Mouse (Mus musculus): ENCODE results near the gene Syngap1. TPM values are rescaled to one million over a fixed set of nuclear protein-coding genes. Genes with fewer than 3 reads are reported as not detected.
"Not testable (repeated sequence)": the region's sequence is repeated elsewhere in the genome, so short reads cannot be mapped to it uniquely, and the experiment has no call there.

Gene Syngap1
- polyA plus RNA-seq, 1 experiment, result 7.3 TPM

- Histone ChIP-seq H3K36me3 (ENCODE audit: control insufficient read depth, insufficient read depth, low read length) (no peaks in the 10 kb centered on the region), H3K4me1 (ENCODE audit: control insufficient read depth, insufficient read depth, insufficient read length) (no peaks in the 10 kb centered on the region), H3K4me3 (ENCODE audit: extremely low read depth, insufficient read depth, insufficient read length) (no peak overlapping the region), H3K27me3 (ENCODE audit: control insufficient read depth, insufficient read depth, low read length) (no peaks in the 10 kb centered on the region), H3K27ac (ENCODE audit: insufficient read depth, low read length) (no peak overlapping the region)
- DNase-seq (ENCODE audit: low read depth in 1 of 2, low spot score in 2 of 2), result no peak
- TF ChIP-seq POLR2A (IDR thresholded peaks at IDR 0.05; ENCODE audit: low read depth, low read length) (no peak), CTCF (IDR thresholded peaks at IDR 0.05; ENCODE audit: extremely low read depth, insufficient read depth, insufficient read length, insufficient replicate concordance) (no peak)
- 62% methylated on average over 5 of the region's 5 CpGs for WGBS
Measured at GRCm38 (mm10) chr17:26904320-26904719, 36.7 kb upstream of the Syngap1 start.

- H3K4me3 ChIP-seq (ENCODE audit: extremely low read depth, insufficient read depth, insufficient read length), result not testable (repeated sequence)
Measured at GRCm38 (mm10) chr17:26907506-26907905, 33.5 kb upstream of the Syngap1 start.

GRCm38 (mm10) chr17:26915248-26915647, 25.8 kb upstream of the Syngap1 start:
- H3K27ac ChIP-seq (ENCODE audit: insufficient read depth, low read length), result no peak overlapping the region
- 79% methylated on average over 1 of the region's 1 CpGs for WGBS
- H3K27me3 ChIP-seq (ENCODE audit: control insufficient read depth, insufficient read depth, low read length), result no peaks in the 10 kb centered on the region
- H3K4me1 ChIP-seq (ENCODE audit: control insufficient read depth, insufficient read depth, insufficient read length), result no peaks in the 10 kb centered on the region
- H3K4me3 ChIP-seq (ENCODE audit: extremely low read depth, insufficient read depth, insufficient read length), result no peak overlapping the region
- TF ChIP-seq CTCF (IDR thresholded peaks at IDR 0.05; ENCODE audit: extremely low read depth, insufficient read depth, insufficient read length, insufficient replicate concordance), result no peak
- TF ChIP-seq POLR2A (IDR thresholded peaks at IDR 0.05; ENCODE audit: low read depth, low read length), result no peak
- no peak for DNase-seq (ENCODE audit: low read depth in 1 of 2, low spot score in 2 of 2)
- no peaks in the 10 kb centered on the region for H3K36me3 ChIP-seq (ENCODE audit: control insufficient read depth, insufficient read depth, low read length)

More at GRCm38 (mm10) chr17:26907506-26907905, 33.5 kb upstream of the Syngap1 start:
- WGBS, result 96% methylated on average over 15 of the region's 15 CpGs
- not testable (repeated sequence) for H3K27me3 ChIP-seq (ENCODE audit: control insufficient read depth, insufficient read depth, low read length); H3K36me3 ChIP-seq (ENCODE audit: control insufficient read depth, insufficient read depth, low read length); H3K27ac ChIP-seq (ENCODE audit: insufficient read depth, low read length); DNase-seq (ENCODE audit: low read depth in 1 of 2, low spot score in 2 of 2); H3K4me1 ChIP-seq (ENCODE audit: control insufficient read depth, insufficient read depth, insufficient read length)

- WGBS, result under 1% methylated on average over 72 of the region's 72 CpGs
- Histone ChIP-seq H3K4me3 (ENCODE audit: extremely low read depth, insufficient read depth, insufficient read length) (peak within 1 kb of the TSS; percentile 74), H3K36me3 (ENCODE audit: control insufficient read depth, insufficient read depth, low read length) (no peaks in the 10 kb centered on the region; the same call in 1 of the 2 replicates), H3K27ac (ENCODE audit: insufficient read depth, low read length) (no peak within 1 kb of the TSS), H3K4me1 (ENCODE audit: control insufficient read depth, insufficient read depth, insufficient read length) (no peaks in the 10 kb centered on the region), H3K27me3 (ENCODE audit: control insufficient read depth, insufficient read depth, low read length) (no peaks in the 10 kb centered on the region)
- DNase-seq (ENCODE audit: low read depth in 1 of 2, low spot score in 2 of 2), result peak; percentile 96 to 98
- TF ChIP-seq CTCF (IDR thresholded peaks at IDR 0.05; ENCODE audit: extremely low read depth, insufficient read depth, insufficient read length, insufficient replicate concordance) (peak; percentile 99), POLR2A (IDR thresholded peaks at IDR 0.05; ENCODE audit: low read depth, low read length) (no peak)
Measured at GRCm38 (mm10) chr17:26916711-26917482, 24.2 kb upstream of the Syngap1 start, which contains the start of gene Kifc5b. TSS of gene Kifc5b (plus strand) at chr17:26917091.

- H3K27ac ChIP-seq (ENCODE audit: insufficient read depth, low read length); DNase-seq (ENCODE audit: low read depth in 1 of 2, low spot score in 2 of 2): not testable (repeated sequence)
Measured at GRCm38 (mm10) chr17:26917560-26917959, 23.5 kb upstream of the Syngap1 start.

GRCm38 (mm10) chr17:26918343-26918742, 22.7 kb upstream of the Syngap1 start:
- TF ChIP-seq POLR2A (IDR thresholded peaks at IDR 0.05; ENCODE audit: low read depth, low read length) (no peak), CTCF (IDR thresholded peaks at IDR 0.05; ENCODE audit: extremely low read depth, insufficient read depth, insufficient read length, insufficient replicate concordance) (no peak)
- DNase-seq (ENCODE audit: low read depth in 1 of 2, low spot score in 2 of 2), result no peak
- H3K4me1 ChIP-seq (ENCODE audit: control insufficient read depth, insufficient read depth, insufficient read length), result no peaks in the 10 kb centered on the region; the same call in 1 of the 2 replicates
- no peaks in the 10 kb centered on the region; the same call in 1 of the 2 replicates for H3K36me3 ChIP-seq (ENCODE audit: control insufficient read depth, insufficient read depth, low read length)
- H3K4me3 ChIP-seq (ENCODE audit: extremely low read depth, insufficient read depth, insufficient read length), result no peak overlapping the region; the same call in 1 of the 2 replicates
- WGBS, result 74% methylated on average over 2 of the region's 2 CpGs
- H3K27ac ChIP-seq (ENCODE audit: insufficient read depth, low read length), result no peak overlapping the region
- no peaks in the 10 kb centered on the region for H3K27me3 ChIP-seq (ENCODE audit: control insufficient read depth, insufficient read depth, low read length)

More at GRCm38 (mm10) chr17:26917560-26917959, 23.5 kb upstream of the Syngap1 start:
- not testable (repeated sequence) for H3K27me3 ChIP-seq (ENCODE audit: control insufficient read depth, insufficient read depth, low read length); H3K36me3 ChIP-seq (ENCODE audit: control insufficient read depth, insufficient read depth, low read length); H3K4me1 ChIP-seq (ENCODE audit: control insufficient read depth, insufficient read depth, insufficient read length)
- WGBS, result 2% methylated on average over 12 of the region's 12 CpGs
- H3K4me3 ChIP-seq (ENCODE audit: extremely low read depth, insufficient read depth, insufficient read length), result peak overlapping the region; percentile 74

- 87% methylated on average over 2 of the region's 2 CpGs for WGBS
Measured at GRCm38 (mm10) chr17:26919516-26919915, 21.5 kb upstream of the Syngap1 start.

GRCm38 (mm10) chr17:26922368-26922767, 18.7 kb upstream of the Syngap1 start:
- 84% methylated on average over 6 of the region's 6 CpGs for WGBS
- DNase-seq (ENCODE audit: low read depth in 1 of 2, low spot score in 2 of 2), result not testable (repeated sequence)

More at GRCm38 (mm10) chr17:26919516-26919915, 21.5 kb upstream of the Syngap1 start:
- not testable (repeated sequence) for H3K27ac ChIP-seq (ENCODE audit: insufficient read depth, low read length); H3K36me3 ChIP-seq (ENCODE audit: control insufficient read depth, insufficient read depth, low read length); H3K27me3 ChIP-seq (ENCODE audit: control insufficient read depth, insufficient read depth, low read length); DNase-seq (ENCODE audit: low read depth in 1 of 2, low spot score in 2 of 2); H3K4me3 ChIP-seq (ENCODE audit: extremely low read depth, insufficient read depth, insufficient read length); H3K4me1 ChIP-seq (ENCODE audit: control insufficient read depth, insufficient read depth, insufficient read length)

GRCm38 (mm10) chr17:26925414-26925813, 15.6 kb upstream of the Syngap1 start:
- DNase-seq (ENCODE audit: low read depth in 1 of 2, low spot score in 2 of 2); H3K27ac ChIP-seq (ENCODE audit: insufficient read depth, low read length); H3K4me1 ChIP-seq (ENCODE audit: control insufficient read depth, insufficient read depth, insufficient read length); H3K27me3 ChIP-seq (ENCODE audit: control insufficient read depth, insufficient read depth, low read length); H3K36me3 ChIP-seq (ENCODE audit: control insufficient read depth, insufficient read depth, low read length); H3K4me3 ChIP-seq (ENCODE audit: extremely low read depth, insufficient read depth, insufficient read length): not testable (repeated sequence)
- 98% methylated on average over 9 of the region's 9 CpGs for WGBS

More at GRCm38 (mm10) chr17:26922368-26922767, 18.7 kb upstream of the Syngap1 start:
- not testable (repeated sequence) for H3K27ac ChIP-seq (ENCODE audit: insufficient read depth, low read length); H3K27me3 ChIP-seq (ENCODE audit: control insufficient read depth, insufficient read depth, low read length); H3K4me3 ChIP-seq (ENCODE audit: extremely low read depth, insufficient read depth, insufficient read length); H3K4me1 ChIP-seq (ENCODE audit: control insufficient read depth, insufficient read depth, insufficient read length); H3K36me3 ChIP-seq (ENCODE audit: control insufficient read depth, insufficient read depth, low read length)
